Mouse (Mus musculus): ENCODE data around the gene Gga1. TPM values are rescaled to one million over a fixed set of nuclear protein-coding genes. Genes with fewer than 3 reads are reported as not detected.
A peak's percentile ranks its signal among the peaks of the same experiment; 100 is the strongest.
"Not testable (repeated sequence)": the region's sequence is repeated elsewhere in the genome, so short reads cannot be mapped to it uniquely, and the experiment has no call there.

Gga1 gene
- polyA plus RNA-seq, 1 experiment, result 69.9 TPM

DNA sequence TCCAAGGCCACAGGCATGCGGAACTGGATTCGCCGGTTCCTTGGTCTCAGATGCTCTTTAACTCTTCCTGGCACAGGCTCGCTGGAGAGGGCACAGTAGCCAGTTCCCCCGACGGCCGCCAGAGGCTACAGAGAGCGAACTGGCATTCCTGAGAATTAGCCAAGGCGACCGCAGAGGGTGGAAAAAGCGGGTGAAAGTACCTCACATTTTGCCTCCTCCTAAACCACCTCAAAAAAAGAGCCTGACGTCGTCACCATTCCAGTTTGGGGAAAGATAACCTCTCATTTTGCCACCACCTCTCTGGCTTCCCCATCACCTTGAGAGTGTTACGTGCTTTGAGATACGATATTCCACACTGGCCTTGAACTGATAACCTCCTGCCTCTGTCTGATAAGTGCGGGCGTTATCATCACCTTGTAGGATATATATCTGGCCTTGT, 713 bp upstream of the Gga1 start:
- Histone ChIP-seq H3K27ac (ENCODE audit: control insufficient read depth, insufficient read depth, low read depth, low read length) (peak overlapping the region; percentile 80), H3K4me1 (ENCODE audit: control insufficient read depth, insufficient read depth, low read length) (peaks cover 10% of the 10 kb centered on the region), H3K36me3 (ENCODE audit: control insufficient read depth, insufficient read depth, low read length) (no peaks in the 10 kb centered on the region)

DNA sequence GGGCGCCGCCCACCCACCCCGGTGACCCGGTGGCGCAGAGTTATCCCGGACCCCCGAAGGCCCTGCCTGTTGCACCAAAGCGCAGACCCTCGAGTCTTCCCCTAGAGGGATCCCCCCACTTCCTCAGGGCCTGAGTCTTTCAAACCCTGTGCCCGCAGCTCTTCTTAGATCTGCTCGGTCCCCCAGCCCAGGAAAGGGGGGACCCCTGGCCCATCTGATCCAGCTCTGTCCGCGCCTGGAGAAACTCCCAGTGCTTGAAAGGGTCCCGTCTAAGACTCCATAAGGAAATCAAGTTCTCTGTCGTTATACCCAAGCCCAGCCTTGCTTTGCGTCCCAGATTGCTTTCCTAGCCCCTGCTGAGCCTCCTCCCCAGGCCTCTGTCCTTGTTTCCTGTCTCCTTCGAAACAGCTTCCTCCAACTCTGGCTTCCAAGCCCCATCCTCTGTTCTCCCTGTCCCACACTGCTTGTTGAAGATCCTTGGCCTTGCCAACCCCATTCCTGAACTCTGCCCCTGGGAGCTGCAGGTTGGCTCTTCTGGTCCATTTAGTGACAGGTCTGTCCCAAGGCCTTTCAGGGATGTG, 910 bp downstream of the Gga1 start:
- H3K4me3 ChIP-seq (ENCODE audit: control insufficient read depth, low read depth, low read length), result peak overlapping the region; percentile 83
- peaks cover 10% of the 10 kb centered on the region for H3K4me1 ChIP-seq (ENCODE audit: control insufficient read depth, insufficient read depth, low read length)
- 0 out of 2 replicates have a peak, but pooled peaks have one; percentile 1 for TF ChIP-seq POLR2A (IDR thresholded peaks at IDR 0.05; ENCODE audit: control insufficient read depth, low read depth, low read length)
- TF ChIP-seq CTCF (IDR thresholded peaks at IDR 0.05; ENCODE audit: control insufficient read depth, insufficient read depth, insufficient replicate concordance, low read depth, low read length), result no peak
- H3K27me3 ChIP-seq (ENCODE audit: control insufficient read depth, insufficient read depth, low read length), result no peaks in the 10 kb centered on the region
- H3K36me3 ChIP-seq (ENCODE audit: control insufficient read depth, insufficient read depth, low read length), result no peaks in the 10 kb centered on the region; the same call in 1 of the 2 replicates
- peak overlapping the region; percentile 73 for H3K27ac ChIP-seq (ENCODE audit: control insufficient read depth, insufficient read depth, low read depth, low read length)

More for the DNA sequence above, 713 bp upstream of the Gga1 start:
- TF ChIP-seq CTCF (IDR thresholded peaks at IDR 0.05; ENCODE audit: control insufficient read depth, insufficient read depth, insufficient replicate concordance, low read depth, low read length), result peak; percentile 56; the same call in 1 of the 2 replicates
- no peak for TF ChIP-seq POLR2A (IDR thresholded peaks at IDR 0.05; ENCODE audit: control insufficient read depth, low read depth, low read length)
- H3K4me3 ChIP-seq (ENCODE audit: control insufficient read depth, low read depth, low read length), result peak overlapping the region; percentile 83; the same call in 1 of the 2 replicates
- no peaks in the 10 kb centered on the region for H3K27me3 ChIP-seq (ENCODE audit: control insufficient read depth, insufficient read depth, low read length)

GRCm38 (mm10) chr15:78878792-78879516, 2.0 kb downstream of the Gga1 start:
- not testable (repeated sequence) for H3K27ac ChIP-seq (ENCODE audit: control insufficient read depth, insufficient read depth, low read depth, low read length); H3K4me3 ChIP-seq (ENCODE audit: control insufficient read depth, low read depth, low read length); H3K36me3 ChIP-seq (ENCODE audit: control insufficient read depth, insufficient read depth, low read length); H3K27me3 ChIP-seq (ENCODE audit: control insufficient read depth, insufficient read depth, low read length)
- peaks cover 10% of the 10 kb centered on the region for H3K4me1 ChIP-seq (ENCODE audit: control insufficient read depth, insufficient read depth, low read length)

DNA sequence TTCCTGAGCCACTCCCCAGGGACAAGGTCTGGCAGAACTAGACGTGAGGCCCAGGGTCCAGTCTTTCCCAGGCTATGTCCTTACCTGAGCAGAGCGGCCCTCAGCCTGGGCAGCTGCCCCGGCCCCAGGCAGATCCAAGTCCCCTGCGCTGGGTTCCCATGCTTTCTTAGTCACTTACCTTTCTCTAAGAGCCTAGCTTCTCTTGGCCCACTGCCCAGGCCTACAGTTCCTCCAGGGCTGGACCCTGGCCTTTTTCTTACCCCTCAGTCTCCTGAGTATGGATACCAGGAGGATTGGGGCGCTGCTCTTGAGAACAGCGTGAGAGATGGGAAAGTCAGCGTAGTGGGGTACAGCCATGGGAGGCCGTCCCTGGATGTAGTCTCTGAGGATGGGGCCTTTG, 3.4 kb downstream of the Gga1 start:
- H3K36me3 ChIP-seq (ENCODE audit: control insufficient read depth, insufficient read depth, low read length), result peaks cover 2% of the 10 kb centered on the region; the same call in 1 of the 2 replicates
- H3K27ac ChIP-seq (ENCODE audit: control insufficient read depth, insufficient read depth, low read depth, low read length), result no peak overlapping the region
- H3K4me1 ChIP-seq (ENCODE audit: control insufficient read depth, insufficient read depth, low read length), result peaks cover 10% of the 10 kb centered on the region
- TF ChIP-seq CTCF (IDR thresholded peaks at IDR 0.05; ENCODE audit: control insufficient read depth, insufficient read depth, insufficient replicate concordance, low read depth, low read length) (no peak), POLR2A (IDR thresholded peaks at IDR 0.05; ENCODE audit: control insufficient read depth, low read depth, low read length) (no peak)
- H3K4me3 ChIP-seq (ENCODE audit: control insufficient read depth, low read depth, low read length), result no peak overlapping the region
- H3K27me3 ChIP-seq (ENCODE audit: control insufficient read depth, insufficient read depth, low read length), result no peaks in the 10 kb centered on the region

- Histone ChIP-seq H3K4me1 (ENCODE audit: control insufficient read depth, insufficient read depth, low read length) (peaks cover 6% of the 10 kb centered on the region), H3K4me3 (ENCODE audit: control insufficient read depth, low read depth, low read length) (no peak overlapping the region), H3K27ac (ENCODE audit: control insufficient read depth, insufficient read depth, low read depth, low read length) (no peak overlapping the region), H3K36me3 (ENCODE audit: control insufficient read depth, insufficient read depth, low read length) (peaks cover 2% of the 10 kb centered on the region), H3K27me3 (ENCODE audit: control insufficient read depth, insufficient read depth, low read length) (no peaks in the 10 kb centered on the region)
- TF ChIP-seq POLR2A (IDR thresholded peaks at IDR 0.05; ENCODE audit: control insufficient read depth, low read depth, low read length) (no peak), CTCF (IDR thresholded peaks at IDR 0.05; ENCODE audit: control insufficient read depth, insufficient read depth, insufficient replicate concordance, low read depth, low read length) (no peak)
These were observed 4.8 kb downstream of the Gga1 start for GRCm38 (mm10) chr15:78881828-78882227.

DNA sequence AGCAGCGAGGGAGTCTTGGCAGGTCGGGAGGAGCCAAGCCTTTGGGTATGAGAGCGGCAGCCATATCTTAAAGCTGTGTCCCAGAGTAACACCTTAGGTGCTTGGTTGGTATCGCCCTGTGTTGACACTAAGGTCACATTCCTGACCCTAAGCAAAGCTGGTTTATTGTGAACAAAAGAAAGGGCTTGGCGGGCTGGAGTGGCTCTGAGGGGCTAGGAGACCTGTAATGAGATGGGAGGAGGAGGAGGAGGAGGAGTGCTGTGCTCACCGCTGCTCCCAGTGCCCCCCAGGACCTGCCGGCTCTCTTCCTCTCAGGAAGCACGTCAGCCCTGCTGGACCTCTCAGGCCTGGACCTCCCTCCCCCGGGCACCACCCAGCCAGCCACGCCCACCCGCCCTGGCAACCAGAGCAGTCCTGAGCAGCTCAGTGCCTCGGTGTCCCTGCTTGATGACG, 12.4 kb downstream of the Gga1 start:
- no peak overlapping the region for H3K27ac ChIP-seq (ENCODE audit: control insufficient read depth, insufficient read depth, low read depth, low read length)
- no peak overlapping the region for H3K4me3 ChIP-seq (ENCODE audit: control insufficient read depth, low read depth, low read length)
- peaks cover 2% of the 10 kb centered on the region for H3K36me3 ChIP-seq (ENCODE audit: control insufficient read depth, insufficient read depth, low read length)
- no peaks in the 10 kb centered on the region for H3K27me3 ChIP-seq (ENCODE audit: control insufficient read depth, insufficient read depth, low read length)
- TF ChIP-seq POLR2A (IDR thresholded peaks at IDR 0.05; ENCODE audit: control insufficient read depth, low read depth, low read length), result no peak
- TF ChIP-seq CTCF (IDR thresholded peaks at IDR 0.05; ENCODE audit: control insufficient read depth, insufficient read depth, insufficient replicate concordance, low read depth, low read length), result no peak
- peaks cover 5% of the 10 kb centered on the region for H3K4me1 ChIP-seq (ENCODE audit: control insufficient read depth, insufficient read depth, low read length)

DNA sequence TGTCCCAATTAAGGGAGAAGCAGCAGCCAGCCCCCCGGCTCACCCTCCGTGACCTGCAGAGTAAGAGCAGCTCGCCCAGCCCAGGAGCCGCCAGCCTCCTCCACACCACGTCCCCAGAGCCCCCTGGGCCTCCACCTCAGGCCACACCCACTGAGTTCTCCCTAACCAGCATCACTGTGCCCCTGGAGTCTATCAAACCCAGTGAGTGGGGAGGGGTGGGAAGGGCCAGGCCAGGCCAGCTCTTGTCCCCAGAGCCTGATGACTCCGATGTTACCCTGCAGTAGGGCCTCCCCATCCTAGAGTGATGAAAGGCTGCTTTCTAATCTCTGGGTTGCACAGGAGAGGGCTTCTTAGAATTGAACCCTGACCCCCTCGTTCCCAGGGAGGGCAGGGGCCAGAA, 15.4 kb downstream of the Gga1 start:
- Histone ChIP-seq H3K27me3 (ENCODE audit: control insufficient read depth, insufficient read depth, low read length) (no peaks in the 10 kb centered on the region), H3K4me1 (ENCODE audit: control insufficient read depth, insufficient read depth, low read length) (peaks cover 7% of the 10 kb centered on the region), H3K27ac (ENCODE audit: control insufficient read depth, insufficient read depth, low read depth, low read length) (no peak overlapping the region), H3K36me3 (ENCODE audit: control insufficient read depth, insufficient read depth, low read length) (no peaks in the 10 kb centered on the region; the same call in 1 of the 2 replicates), H3K4me3 (ENCODE audit: control insufficient read depth, low read depth, low read length) (no peak overlapping the region)
- TF ChIP-seq CTCF (IDR thresholded peaks at IDR 0.05; ENCODE audit: control insufficient read depth, insufficient read depth, insufficient replicate concordance, low read depth, low read length), result no peak
- TF ChIP-seq POLR2A (IDR thresholded peaks at IDR 0.05; ENCODE audit: control insufficient read depth, low read depth, low read length), result no peak

Measured in testis, adult 2 months (tissue).